Mouse (Mus musculus): ENCODE measurements around the gene Gm47995. TPM values are rescaled to one million over a fixed set of nuclear protein-coding genes. Genes with fewer than 3 reads are reported as not detected.

The Gm47995 gene
- polyA plus RNA-seq, 1 experiment from 2014 or later: 0.21 TPM

GRCm38 (mm10) chr1:151219045-151219444, 20.8 kb downstream of the Gm47995 start:
- H3K27ac ChIP-seq: no peak overlapping the region
- no peaks in the 10 kb centered on the region for H3K9me3 ChIP-seq
- no peak overlapping the region for H3K4me2 ChIP-seq
- no peak for ATAC-seq (ENCODE audit: insufficient read depth, low FRiP score, low read depth)
- 87% methylated on average over 5 of the region's 5 CpGs for WGBS
- no peak overlapping the region for H3K9ac ChIP-seq
- H3K27me3 ChIP-seq (replicated peaks): no peaks in the 10 kb centered on the region
- H3K4me3 ChIP-seq (replicated peaks): no peak overlapping the region
- no peaks in the 10 kb centered on the region for H3K4me1 ChIP-seq
- no peaks in the 10 kb centered on the region for H3K36me3 ChIP-seq

GRCm38 (mm10) chr1:151220098-151220497, 21.9 kb downstream of the Gm47995 start:
- no peak overlapping the region for H3K4me3 ChIP-seq (replicated peaks)
- no peak for ATAC-seq (ENCODE audit: insufficient read depth, low FRiP score, low read depth)
- 72% methylated on average over 7 of the region's 7 CpGs for WGBS

GRCm38 (mm10) chr1:151222561-151223267, 24.5 kb downstream of the Gm47995 start:
- Histone ChIP-seq H3K9ac (no peak overlapping the region), H3K27me3 (replicated peaks) (no peaks in the 10 kb centered on the region), H3K9me3 (no peaks in the 10 kb centered on the region), H3K4me1 (no peaks in the 10 kb centered on the region), H3K27ac (no peak overlapping the region), H3K4me3 (replicated peaks) (no peak overlapping the region), H3K36me3 (no peaks in the 10 kb centered on the region), H3K4me2 (no peak overlapping the region)
- WGBS: 77% methylated on average over 10 of the region's 10 CpGs
- no peak for ATAC-seq (ENCODE audit: insufficient read depth, low FRiP score, low read depth)

More at GRCm38 (mm10) chr1:151220098-151220497, 21.9 kb downstream of the Gm47995 start:
- H3K4me2 ChIP-seq: no peak overlapping the region
- H3K27me3 ChIP-seq (replicated peaks): no peaks in the 10 kb centered on the region
- no peak overlapping the region for H3K9ac ChIP-seq
- H3K4me1 ChIP-seq: no peaks in the 10 kb centered on the region
- no peak overlapping the region for H3K27ac ChIP-seq
- no peaks in the 10 kb centered on the region for H3K36me3 ChIP-seq
- no peaks in the 10 kb centered on the region for H3K9me3 ChIP-seq

GRCm38 (mm10) chr1:151223377-151223776, 25.1 kb downstream of the Gm47995 start:
- 52% methylated on average over 1 of the region's 1 CpGs for WGBS
- no peak for ATAC-seq (ENCODE audit: insufficient read depth, low FRiP score, low read depth)

GRCm38 (mm10) chr1:151224536-151224935, 26.3 kb downstream of the Gm47995 start:
- WGBS: 84% methylated on average over 1 of the region's 1 CpGs
- Histone ChIP-seq H3K4me1 (no peaks in the 10 kb centered on the region), H3K27ac (no peak overlapping the region), H3K36me3 (no peaks in the 10 kb centered on the region), H3K4me3 (replicated peaks) (no peak overlapping the region), H3K4me2 (no peak overlapping the region), H3K9ac (no peak overlapping the region), H3K9me3 (no peaks in the 10 kb centered on the region), H3K27me3 (replicated peaks) (no peaks in the 10 kb centered on the region)
- ATAC-seq (ENCODE audit: insufficient read depth, low FRiP score, low read depth): no peak

More at GRCm38 (mm10) chr1:151223377-151223776, 25.1 kb downstream of the Gm47995 start:
- Histone ChIP-seq H3K27me3 (replicated peaks) (no peaks in the 10 kb centered on the region), H3K4me3 (replicated peaks) (no peak overlapping the region), H3K4me2 (no peak overlapping the region), H3K27ac (no peak overlapping the region), H3K9me3 (no peaks in the 10 kb centered on the region), H3K36me3 (no peaks in the 10 kb centered on the region), H3K4me1 (no peaks in the 10 kb centered on the region), H3K9ac (no peak overlapping the region)

GRCm38 (mm10) chr1:151227506-151227905, 29.3 kb downstream of the Gm47995 start:
- WGBS: 70% methylated on average over 8 of the region's 8 CpGs

GRCm38 (mm10) chr1:151228320-151228989, 30.2 kb downstream of the Gm47995 start:
- H3K27ac ChIP-seq: no peak overlapping the region
- no peaks in the 10 kb centered on the region for H3K36me3 ChIP-seq
- ATAC-seq (ENCODE audit: insufficient read depth, low FRiP score, low read depth): no peak
- H3K4me1 ChIP-seq: no peaks in the 10 kb centered on the region
- no peak overlapping the region for H3K4me3 ChIP-seq (replicated peaks)
- no peaks in the 10 kb centered on the region for H3K27me3 ChIP-seq (replicated peaks)
- no peak overlapping the region for H3K9ac ChIP-seq
- WGBS: 78% methylated on average over 1 of the region's 1 CpGs
- H3K9me3 ChIP-seq: no peaks in the 10 kb centered on the region
- H3K4me2 ChIP-seq: no peak overlapping the region

More at GRCm38 (mm10) chr1:151227506-151227905, 29.3 kb downstream of the Gm47995 start:
- Histone ChIP-seq H3K4me1 (no peaks in the 10 kb centered on the region), H3K9ac (no peak overlapping the region), H3K4me2 (no peak overlapping the region), H3K36me3 (no peaks in the 10 kb centered on the region), H3K27me3 (replicated peaks) (no peaks in the 10 kb centered on the region), H3K4me3 (replicated peaks) (no peak overlapping the region), H3K9me3 (no peaks in the 10 kb centered on the region), H3K27ac (no peak overlapping the region)
- no peak for ATAC-seq (ENCODE audit: insufficient read depth, low FRiP score, low read depth)

GRCm38 (mm10) chr1:151232346-151232745, 34.1 kb downstream of the Gm47995 start:
- Histone ChIP-seq H3K4me2 (no peak overlapping the region), H3K9ac (no peak overlapping the region), H3K4me1 (no peaks in the 10 kb centered on the region), H3K9me3 (no peaks in the 10 kb centered on the region), H3K27ac (no peak overlapping the region), H3K27me3 (replicated peaks) (no peaks in the 10 kb centered on the region), H3K36me3 (no peaks in the 10 kb centered on the region), H3K4me3 (replicated peaks) (no peak overlapping the region)
- 86% methylated on average over 3 of the region's 3 CpGs for WGBS
- ATAC-seq (ENCODE audit: insufficient read depth, low FRiP score, low read depth): no peak

- Histone ChIP-seq H3K9ac (no peak overlapping the region), H3K4me2 (no peak overlapping the region), H3K9me3 (no peaks in the 10 kb centered on the region), H3K4me1 (no peaks in the 10 kb centered on the region), H3K27me3 (replicated peaks) (no peaks in the 10 kb centered on the region), H3K36me3 (no peaks in the 10 kb centered on the region), H3K4me3 (replicated peaks) (no peak overlapping the region), H3K27ac (no peak overlapping the region)
- WGBS: 73% methylated on average over 3 of the region's 3 CpGs
- no peak for ATAC-seq (ENCODE audit: insufficient read depth, low FRiP score, low read depth)
Measured at GRCm38 (mm10) chr1:151233756-151234155, 35.5 kb downstream of the Gm47995 start.

GRCm38 (mm10) chr1:151235574-151235973, 37.3 kb downstream of the Gm47995 start:
- H3K4me3 ChIP-seq (replicated peaks): no peak overlapping the region
- ATAC-seq (ENCODE audit: insufficient read depth, low FRiP score, low read depth): no peak
- WGBS: 57% methylated on average over 2 of the region's 2 CpGs

GRCm38 (mm10) chr1:151236141-151236930, 38.1 kb downstream of the Gm47995 start:
- no peaks in the 10 kb centered on the region for H3K9me3 ChIP-seq
- WGBS: 64% methylated on average over 13 of the region's 13 CpGs
- H3K4me3 ChIP-seq (replicated peaks): no peak overlapping the region
- H3K27ac ChIP-seq: no peak overlapping the region
- H3K27me3 ChIP-seq (replicated peaks): no peaks in the 10 kb centered on the region
- no peak overlapping the region for H3K4me2 ChIP-seq
- no peaks in the 10 kb centered on the region for H3K4me1 ChIP-seq
- H3K36me3 ChIP-seq: no peaks in the 10 kb centered on the region
- H3K9ac ChIP-seq: no peak overlapping the region
- no peak for ATAC-seq (ENCODE audit: insufficient read depth, low FRiP score, low read depth)

More at GRCm38 (mm10) chr1:151235574-151235973, 37.3 kb downstream of the Gm47995 start:
- Histone ChIP-seq H3K9me3 (no peaks in the 10 kb centered on the region), H3K27me3 (replicated peaks) (no peaks in the 10 kb centered on the region), H3K4me1 (no peaks in the 10 kb centered on the region), H3K9ac (no peak overlapping the region), H3K36me3 (no peaks in the 10 kb centered on the region), H3K27ac (no peak overlapping the region), H3K4me2 (no peak overlapping the region)

- Histone ChIP-seq H3K4me3 (replicated peaks) (no peak overlapping the region), H3K27ac (no peak overlapping the region), H3K4me1 (no peaks in the 10 kb centered on the region), H3K27me3 (replicated peaks) (no peaks in the 10 kb centered on the region), H3K4me2 (no peak overlapping the region), H3K9ac (no peak overlapping the region), H3K36me3 (no peaks in the 10 kb centered on the region), H3K9me3 (no peaks in the 10 kb centered on the region)
- 55% methylated on average over 3 of the region's 3 CpGs for WGBS
- no peak for ATAC-seq (ENCODE audit: insufficient read depth, low FRiP score, low read depth)
Measured at GRCm38 (mm10) chr1:151237780-151238179, 39.5 kb downstream of the Gm47995 start.

Measured in stomach, embryonic 15.5 days (tissue).